In genomic region chr8:84856864-84857441, GRCm38 (mm10) we compare ENCODE assay signal across 7 mouse cellular contexts. TPM values are rescaled to one million over a fixed set of nuclear protein-coding genes. Genes with fewer than 3 reads are reported as not detected.
DNase-seq lines count a peak whose midpoint lies in the region; ATAC-seq lines count a peak whose summit lies in the region.

TSS of gene Farsa (plus strand) at chr8:84856989.

- H3K4me3 ChIP-seq in embryonic facial prominence, embryonic 12.5 days: peak within 1 kb of the TSS; percentile 97
- H3K4me3 ChIP-seq in limb, embryonic 11.5 days (ENCODE audit: low read depth, low read length): peak within 1 kb of the TSS; percentile 94
- H3K4me3 ChIP-seq in midbrain, embryonic 14.5 days (replicated peaks; ENCODE audit: low read depth, low read length): peak within 1 kb of the TSS; percentile 86

- WGBS in embryonic facial prominence, embryonic 12.5 days: under 1% methylated on average over 39 of the region's 39 CpGs
- 0% methylated on average over 39 of the region's 39 CpGs for WGBS in limb, embryonic 11.5 days
- under 1% methylated on average over 39 of the region's 39 CpGs for WGBS in midbrain, embryonic 14.5 days

- H3K4me2 ChIP-seq in embryonic facial prominence, embryonic 12.5 days (replicated peaks): peak within 1 kb of the TSS; percentile 92
- peak within 1 kb of the TSS; percentile 88 for H3K4me2 ChIP-seq in limb, embryonic 11.5 days (ENCODE audit: low read depth, severe bottlenecking)
- H3K4me2 ChIP-seq in midbrain, embryonic 14.5 days (ENCODE audit: low read length): peak within 1 kb of the TSS; percentile 90

- H3K27me3 ChIP-seq in embryonic facial prominence, embryonic 12.5 days: no peaks in the 10 kb centered on the region
- H3K27me3 ChIP-seq in limb, embryonic 11.5 days (ENCODE audit: control insufficient read depth, insufficient read depth, low read length): no peaks in the 10 kb centered on the region
- no peaks in the 10 kb centered on the region for H3K27me3 ChIP-seq in midbrain, embryonic 14.5 days (ENCODE audit: control insufficient read depth, insufficient read depth, low read length)

- peaks cover 12% of the 10 kb centered on the region for H3K4me1 ChIP-seq in embryonic facial prominence, embryonic 12.5 days
- H3K4me1 ChIP-seq in limb, embryonic 11.5 days (ENCODE audit: control insufficient read depth, insufficient read depth, low read length): peaks cover 9% of the 10 kb centered on the region
- peaks cover 13% of the 10 kb centered on the region for H3K4me1 ChIP-seq in midbrain, embryonic 14.5 days (ENCODE audit: control insufficient read depth, insufficient read depth, low read length)

- peak within 1 kb of the TSS; percentile 92 for H3K9ac ChIP-seq in embryonic facial prominence, embryonic 12.5 days
- peak within 1 kb of the TSS; percentile 86 for H3K9ac ChIP-seq in limb, embryonic 11.5 days (ENCODE audit: low read length)
- H3K9ac ChIP-seq in midbrain, embryonic 14.5 days (replicated peaks; ENCODE audit: low read length): peak within 1 kb of the TSS; percentile 82

- peaks cover 28% of the 10 kb centered on the region for H3K36me3 ChIP-seq in embryonic facial prominence, embryonic 12.5 days
- H3K36me3 ChIP-seq in limb, embryonic 11.5 days (ENCODE audit: control insufficient read depth, insufficient read depth, low read length): peaks cover 18% of the 10 kb centered on the region; the same call in 1 of the 2 replicates
- peaks cover 29% of the 10 kb centered on the region for H3K36me3 ChIP-seq in midbrain, embryonic 14.5 days (ENCODE audit: control insufficient read depth, insufficient read depth, low read length)

- H3K9me3 ChIP-seq in embryonic facial prominence, embryonic 12.5 days: no peaks in the 10 kb centered on the region
- H3K9me3 ChIP-seq in limb, embryonic 11.5 days (ENCODE audit: control insufficient read depth, low read length): no peaks in the 10 kb centered on the region
- H3K9me3 ChIP-seq in midbrain, embryonic 14.5 days (ENCODE audit: control insufficient read depth, low read length): no peaks in the 10 kb centered on the region

- peak; percentile 80 for ATAC-seq in embryonic facial prominence, embryonic 12.5 days (ENCODE audit: insufficient number of reproducible peaks, insufficient read depth, low FRiP score, low TSS enrichment)
- peak; percentile 82 for ATAC-seq in limb, embryonic 11.5 days (ENCODE audit: insufficient number of reproducible peaks, low FRiP score, low TSS enrichment, low read depth)
- peak; percentile 89 for ATAC-seq in midbrain, embryonic 14.5 days (ENCODE audit: low FRiP score, low TSS enrichment)

- DNase-seq in adrenal gland, postnatal 25 days: peak; percentile 92
- DNase-seq in heart, adult 11 months: peak; percentile 99
- peak; percentile 95 for DNase-seq in kidney, adult 18-20 months
- peak; percentile 95 for DNase-seq in limb, embryonic 11.5 days (ENCODE audit: low spot score)
- DNase-seq in midbrain, embryonic 14.5 days: peak; percentile 97
- DNase-seq in spleen, adult 18-20 months: peak; percentile 80 to 89

- H3K27ac ChIP-seq in embryonic facial prominence, embryonic 12.5 days: peak within 1 kb of the TSS; percentile 74
- no peak within 1 kb of the TSS for H3K27ac ChIP-seq in limb, embryonic 11.5 days (replicated peaks; ENCODE audit: low read depth, low read length)
- peak within 1 kb of the TSS; percentile 69 for H3K27ac ChIP-seq in midbrain, embryonic 14.5 days (replicated peaks; ENCODE audit: low read depth, low read length)

RNA-seq across cellular contexts. Expression of gene Farsa, which starts in this region (rescaled TPM):
- 62.3 and 67.2 TPM in 2 replicates for total RNA-seq in adrenal gland, postnatal 25 days (2021)
- 106 and 108 TPM in 2 replicates for polyA plus RNA-seq in embryonic facial prominence, embryonic 12.5 days (2016; fragmentation: Nextera tagmentation; extraction: Ambion mirVana)
- polyA plus RNA-seq in limb, embryonic 11.5 days (2014; fragmentation: Nextera tagmentation; extraction: Ambion mirVana): 99.9 and 105 TPM in 2 replicates
- polyA plus RNA-seq in midbrain, embryonic 14.5 days (2014; fragmentation: Nextera tagmentation; extraction: Ambion mirVana): 95.6 and 111 TPM in 2 replicates
